Mouse (Mus musculus) kidney, adult 2 months (tissue): ENCODE data around the gene Ccl7. TPM values are rescaled to one million over a fixed set of nuclear protein-coding genes. Genes with fewer than 3 reads are reported as not detected.

Experiments
- DNase-seq: peaks from one replicate; pipeline ENCODE4 v3.0.0; 2021
- H3K27ac ChIP-seq: fragments of 200-500 bp; 2 replicates; pipeline ENCODE4 v1.5.1; 2012; ENCODE audit warnings: low read depth, low read length, control low read depth, inconsistent platforms; ENCODE audit not compliant: insufficient read depth
- H3K27me3 ChIP-seq: fragments of 200-500 bp; replicated peaks from 2 replicates; pipeline ENCODE4 v1.6.1; 2012; ENCODE audit warnings: mild to moderate bottlenecking, moderate library complexity, low read length, inconsistent platforms; ENCODE audit not compliant: control insufficient read depth, insufficient read depth
- H3K36me3 ChIP-seq: fragments of 200-500 bp; 2 replicates; pipeline ENCODE4 v1.6.1; 2012; ENCODE audit warnings: mild to moderate bottlenecking, moderate library complexity, low read length, inconsistent platforms; ENCODE audit not compliant: control insufficient read depth, insufficient read depth
- H3K4me1 ChIP-seq: fragments of 200-500 bp; 2 replicates; pipeline ENCODE4 v1.6.1; 2011; ENCODE audit warnings: low read length; ENCODE audit not compliant: control insufficient read depth, insufficient read depth
- H3K4me3 ChIP-seq: fragments of 200-500 bp; 2 replicates; pipeline ENCODE4 v1.5.1; 2011; ENCODE audit warnings: mild to moderate bottlenecking, low read depth, low read length, control low read depth; ENCODE audit not compliant: insufficient read depth
- CTCF ChIP-seq: fragments of 200-500 bp; conservative IDR thresholded peaks from 2 replicates; pipeline ENCODE4 v1.5.1; 2011; ENCODE audit warnings: low read depth, mild to moderate bottlenecking, control low read depth, low read length, moderate library complexity, mixed read lengths; ENCODE audit not compliant: insufficient read depth, insufficient read length
- POLR2A ChIP-seq: fragments of 200-500 bp; IDR thresholded peaks from one replicate; pipeline ENCODE4 v1.6.1; 2011; ENCODE audit warnings: low read depth, low read length, control low read depth
- WGBS: fragments of 180-500 bp; shearing (Covaris S2); methylation state at CpG from one replicate; pipeline ENCODE4 v1.1.7; 2018; 5-methylcytosine and 5-hydroxymethylcytosine counted together
- polyA plus RNA-seq: library from polyadenylated mRNA; depleted of rRNA; stranded (reverse); fragments of >200 nt; gene quantifications from 2 replicates; pipeline ENCODE4 v1.2.3, GENCODE M21; 2012; rRNA removed

The Ccl7 gene
- polyA plus RNA-seq, 1 experiment = 0.27 TPM

DNA sequence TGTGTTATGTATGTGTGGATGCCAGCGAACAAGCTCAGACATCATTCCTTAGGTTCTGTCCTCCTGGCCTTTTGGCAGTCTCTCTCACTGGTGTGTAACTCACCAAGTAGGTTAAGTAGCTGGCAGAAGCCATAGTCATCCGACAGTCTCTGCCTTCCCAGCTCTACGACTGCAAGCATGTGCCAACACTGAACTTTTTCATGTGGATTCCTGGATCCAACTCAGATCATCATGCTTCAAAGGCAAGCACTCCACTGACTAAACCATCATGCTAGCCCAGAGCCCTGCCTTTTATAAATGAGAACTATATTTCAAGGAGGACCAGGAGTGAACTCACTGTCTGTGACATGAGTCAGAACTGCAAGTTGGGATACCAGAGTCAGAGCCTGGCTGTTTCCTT, 28.2 kb downstream of the Ccl7 start:
- no peaks in the 10 kb centered on the region for H3K4me1 ChIP-seq
- TF ChIP-seq CTCF = no peak
- no peak for TF ChIP-seq POLR2A
- no peaks in the 10 kb centered on the region for H3K27me3 ChIP-seq
- 91% methylated on average over 3 of the region's 3 CpGs for WGBS
- no peak overlapping the region for H3K27ac ChIP-seq
- no peak overlapping the region for H3K4me3 ChIP-seq
- DNase-seq = no peak
- no peaks in the 10 kb centered on the region for H3K36me3 ChIP-seq

DNA sequence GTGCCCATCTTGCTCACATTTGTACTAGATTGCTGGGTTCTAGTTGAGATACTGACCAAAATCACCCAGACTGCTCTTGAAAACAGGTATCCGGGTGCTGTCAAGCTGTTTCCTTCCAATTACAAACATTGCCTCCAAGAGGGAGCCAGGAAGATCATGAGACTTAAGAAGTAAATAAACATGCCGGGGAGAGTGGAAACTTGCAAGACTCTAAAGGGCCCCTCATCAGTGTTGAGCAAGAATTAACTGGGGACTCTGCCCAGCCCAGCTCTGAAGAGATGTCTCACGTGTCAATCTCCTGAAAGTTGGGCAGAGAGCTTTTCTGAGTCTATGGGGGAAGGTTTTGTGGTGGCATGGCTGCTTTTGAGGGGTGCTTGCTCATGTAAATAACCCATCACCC, 31.5 kb downstream of the Ccl7 start:
- WGBS = 61% methylated on average over 3 of the region's 3 CpGs
- DNase-seq = no peak
- Histone ChIP-seq H3K27ac (no peak overlapping the region), H3K36me3 (no peaks in the 10 kb centered on the region), H3K4me1 (no peaks in the 10 kb centered on the region), H3K4me3 (no peak overlapping the region), H3K27me3 (no peaks in the 10 kb centered on the region)
- TF ChIP-seq POLR2A = no peak
- no peak for TF ChIP-seq CTCF

DNA sequence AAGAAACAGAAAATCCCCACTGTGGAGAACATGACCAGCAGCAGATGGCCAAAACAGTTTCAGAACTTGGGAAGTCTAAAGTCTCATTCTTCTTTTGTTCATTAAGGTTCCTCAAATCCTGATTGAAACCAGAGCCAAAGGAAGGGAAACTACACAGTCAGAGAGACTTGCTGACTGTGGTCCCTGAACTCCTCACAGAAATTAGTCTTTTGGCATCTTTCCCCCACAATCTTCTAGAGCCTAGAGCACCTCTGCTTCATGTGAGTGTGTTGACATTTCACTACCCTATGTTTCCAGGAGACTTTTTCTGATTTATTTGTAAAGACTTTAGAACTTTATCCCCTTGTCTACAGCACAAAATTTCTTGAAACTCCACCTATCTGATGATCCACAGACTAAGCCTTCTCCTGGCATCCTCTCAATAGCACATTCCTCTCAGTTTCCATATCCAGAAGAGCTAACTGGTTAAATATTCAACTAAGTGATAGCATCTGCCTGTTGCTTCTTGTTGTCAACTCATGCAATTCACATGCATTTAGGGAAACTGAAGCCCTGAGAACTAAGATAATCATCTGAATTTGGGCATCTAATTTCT, 32.7 kb downstream of the Ccl7 start:
- no peak overlapping the region for H3K27ac ChIP-seq
- no peaks in the 10 kb centered on the region for H3K36me3 ChIP-seq
- TF ChIP-seq CTCF (no peak), POLR2A (no peak)
- no peak overlapping the region for H3K4me3 ChIP-seq
- DNase-seq = no peak
- no peaks in the 10 kb centered on the region for H3K27me3 ChIP-seq
- H3K4me1 ChIP-seq = no peaks in the 10 kb centered on the region

DNA sequence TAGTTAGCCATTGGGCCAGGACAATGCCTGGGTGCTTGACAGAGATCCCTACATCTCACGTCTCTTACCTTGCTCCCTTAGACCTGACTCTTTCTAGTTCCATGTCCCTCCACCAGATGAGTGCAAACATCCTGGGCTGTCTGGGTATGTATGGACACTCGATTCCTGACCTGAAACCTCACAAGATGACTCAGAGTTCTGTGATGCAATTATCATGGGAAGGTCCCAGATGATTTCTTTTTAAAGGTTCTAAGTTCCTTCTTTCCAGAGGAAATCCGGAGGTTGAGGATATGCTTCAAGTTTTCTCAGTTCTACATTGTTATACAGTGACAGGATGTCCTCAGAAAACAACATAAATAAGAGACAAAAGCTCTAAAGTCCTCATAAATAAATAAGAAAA, 35.4 kb downstream of the Ccl7 start:
- no peaks in the 10 kb centered on the region for H3K4me1 ChIP-seq
- DNase-seq = no peak
- 74% methylated on average over 3 of the region's 3 CpGs for WGBS
- no peaks in the 10 kb centered on the region for H3K27me3 ChIP-seq
- TF ChIP-seq CTCF (no peak), POLR2A (no peak)
- no peak overlapping the region for H3K27ac ChIP-seq
- H3K4me3 ChIP-seq = no peak overlapping the region
- H3K36me3 ChIP-seq = no peaks in the 10 kb centered on the region

DNA sequence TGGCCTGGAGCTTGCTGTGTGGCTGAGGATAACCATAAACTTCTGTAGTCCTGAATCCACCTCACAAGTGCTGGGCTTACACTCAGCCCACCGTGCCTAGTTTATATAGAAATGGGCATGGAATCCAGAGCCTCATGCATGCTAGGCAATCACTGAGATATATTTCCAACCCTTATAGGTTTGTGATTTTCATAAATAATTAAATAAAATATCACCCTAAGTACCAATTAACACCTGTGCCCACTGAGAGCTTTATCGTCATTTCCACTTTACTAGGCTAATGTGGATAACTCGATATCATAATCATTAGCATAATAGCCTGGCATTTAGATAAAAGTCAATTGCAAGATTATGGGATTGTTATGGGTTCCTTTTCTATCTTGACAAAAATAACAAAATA, 38.8 kb downstream of the Ccl7 start:
- Histone ChIP-seq H3K27me3 (no peaks in the 10 kb centered on the region), H3K4me1 (no peaks in the 10 kb centered on the region), H3K36me3 (no peaks in the 10 kb centered on the region), H3K4me3 (no peak overlapping the region), H3K27ac (no peak overlapping the region)
- no peak for DNase-seq
- no peak for TF ChIP-seq CTCF
- TF ChIP-seq POLR2A = no peak
- 92% methylated on average over 3 of the region's 3 CpGs for WGBS

Other genes starting within 250 kb of the Ccl7 start
- gene 5530401A14Rik, start 185.0 kb upstream of the Ccl7 start, polyA plus RNA-seq = not detected in 2 replicates
- gene Asic2, start 77.3 kb upstream of the Ccl7 start, polyA plus RNA-seq = 0.75 and 1.1 TPM in 2 replicates
- 3.4 and 4.2 TPM in 2 replicates for gene Ccl2, start 10.1 kb upstream of the Ccl7 start, polyA plus RNA-seq
- not detected in 2 replicates for gene Gm17268, start 7.2 kb upstream of the Ccl7 start, polyA plus RNA-seq
- 2.3 and 2.4 TPM in 2 replicates for gene Ccl11, start 12.1 kb downstream of the Ccl7 start, polyA plus RNA-seq
- gene Ccl12, start 56.1 kb downstream of the Ccl7 start, polyA plus RNA-seq = 1.2 and 2.3 TPM in 2 replicates
- 1.7 and 6.7 TPM in 2 replicates for gene Ccl8, start 69.5 kb downstream of the Ccl7 start, polyA plus RNA-seq